Mouse (Mus musculus) hindbrain, embryonic 13.5 days (tissue): ENCODE measurements around the gene Emid1. TPM values are rescaled to one million over a fixed set of nuclear protein-coding genes. Genes with fewer than 3 reads are reported as not detected.
A peak's percentile ranks its signal among the peaks of the same experiment; 100 is the strongest.

ENCODE experiments used
- ATAC-seq: fragments of 200-750 bp; cut with Nextera tagmentation; 2 replicates; pipeline ENCODE4 v1.8.0; 2017; ENCODE audit warnings: moderate TSS enrichment; ENCODE audit not compliant: low FRiP score
- H3K27ac ChIP-seq: fragments of 300-500 bp; sonication (generic); 2 replicates; pipeline ENCODE4 v1.5.1; 2015; ENCODE audit warnings: inconsistent platforms, mild to moderate bottlenecking, moderate library complexity
- H3K27me3 ChIP-seq: fragments of 300-500 bp; sonication (generic); 2 replicates; pipeline ENCODE4 v1.6.1; 2015; ENCODE audit warnings: mild to moderate bottlenecking, inconsistent platforms
- H3K36me3 ChIP-seq: fragments of 300-500 bp; sonication (generic); 2 replicates; pipeline ENCODE4 v1.6.1; 2015; ENCODE audit warnings: mild to moderate bottlenecking, inconsistent platforms
- H3K4me1 ChIP-seq: fragments of 300-500 bp; sonication (generic); replicated peaks from 2 replicates; pipeline ENCODE4 v1.6.1; 2015; ENCODE audit warnings: inconsistent platforms
- H3K4me2 ChIP-seq: fragments of 300-500 bp; sonication (generic); 2 replicates; pipeline ENCODE4 v1.6.1; 2015; ENCODE audit warnings: inconsistent platforms, mild to moderate bottlenecking, moderate library complexity
- H3K4me3 ChIP-seq: fragments of 300-500 bp; sonication (generic); 2 replicates; pipeline ENCODE4 v1.5.1; 2015; ENCODE audit warnings: mild to moderate bottlenecking, inconsistent platforms
- H3K9ac ChIP-seq: fragments of 300-500 bp; sonication (generic); 2 replicates; pipeline ENCODE4 v1.6.1; 2015; ENCODE audit warnings: mild to moderate bottlenecking, inconsistent platforms
- H3K9me3 ChIP-seq: fragments of 300-500 bp; sonication (generic); 2 replicates; pipeline ENCODE4 v1.6.1; 2016; ENCODE audit warnings: inconsistent platforms
- WGBS: fragments of 180-500 bp; shearing (Covaris S2); methylation state at CpG from one replicate; pipeline ENCODE4 v1.1.7; 2015; 5-methylcytosine and 5-hydroxymethylcytosine counted together
- polyA plus RNA-seq: library from polyadenylated mRNA; unstranded; fragments of >200 nt; fragmentation: Nextera tagmentation; extraction: Ambion mirVana; gene quantifications from 2 replicates; pipeline ENCODE4 v1.2.1, GENCODE M21; 2015

Gene Emid1
- polyA plus RNA-seq, 1 experiment from 2014 or later = 15.9 TPM

GRCm38 (mm10) chr11:5058783-5059182 is 93.3 kb downstream of the Emid1 start:
- no peak for ATAC-seq
- 32% methylated on average over 9 of the region's 9 CpGs for WGBS
- Histone ChIP-seq H3K36me3 (peaks cover 7% of the 10 kb centered on the region), H3K27me3 (peaks cover 90% of the 10 kb centered on the region), H3K9ac (no peak overlapping the region), H3K27ac (no peak overlapping the region), H3K4me2 (no peak overlapping the region), H3K4me3 (no peak overlapping the region), H3K9me3 (no peaks in the 10 kb centered on the region), H3K4me1 (peaks cover 62% of the 10 kb centered on the region)

GRCm38 (mm10) chr11:5057856-5058641 is 94.0 kb downstream of the Emid1 start, which contains the start of gene Rasl10a:
Rasl10a (plus strand) TSS chr11:5058128.
- Histone ChIP-seq H3K4me3 (peak within 1 kb of the TSS; percentile 49), H3K9me3 (no peaks in the 10 kb centered on the region), H3K4me2 (peak within 1 kb of the TSS; percentile 79), H3K27ac (no peak within 1 kb of the TSS), H3K36me3 (peaks cover 7% of the 10 kb centered on the region), H3K9ac (peak within 1 kb of the TSS; percentile 74), H3K4me1 (peaks cover 55% of the 10 kb centered on the region), H3K27me3 (peaks cover 83% of the 10 kb centered on the region)
- ATAC-seq = peak; percentile 6; the same call in 1 of the 2 replicates
- WGBS = 2% methylated on average over 75 of the region's 77 CpGs

- peaks cover 7% of the 10 kb centered on the region for H3K36me3 ChIP-seq
- peak overlapping the region; percentile 49 for H3K4me3 ChIP-seq
- 11% methylated on average over 8 of the region's 8 CpGs for WGBS
- no peak overlapping the region for H3K27ac ChIP-seq
- H3K4me1 ChIP-seq = peaks cover 49% of the 10 kb centered on the region
- no peaks in the 10 kb centered on the region for H3K9me3 ChIP-seq
- peak overlapping the region; percentile 74 for H3K9ac ChIP-seq
- no peak for ATAC-seq
- H3K27me3 ChIP-seq = peaks cover 77% of the 10 kb centered on the region
- peak overlapping the region; percentile 79 for H3K4me2 ChIP-seq
Measured at GRCm38 (mm10) chr11:5057541-5057855, 94.6 kb downstream of the Emid1 start.

GRCm38 (mm10) chr11:5057064-5057463 is 95.0 kb downstream of the Emid1 start:
- WGBS = 56% methylated on average over 8 of the region's 8 CpGs
- Histone ChIP-seq H3K27me3 (peaks cover 73% of the 10 kb centered on the region), H3K9ac (no peak overlapping the region), H3K27ac (no peak overlapping the region), H3K4me2 (no peak overlapping the region; the same call in 1 of the 2 replicates), H3K4me3 (no peak overlapping the region), H3K9me3 (no peaks in the 10 kb centered on the region), H3K4me1 (peaks cover 45% of the 10 kb centered on the region), H3K36me3 (peaks cover 7% of the 10 kb centered on the region)
- ATAC-seq = no peak

Other genes with a start within 250 kb of the Emid1 start
- 3.1 and 3.4 TPM in 2 replicates for gene Nefh, start 204.2 kb downstream of the Emid1 start, polyA plus RNA-seq
- 86.8 and 92.2 TPM in 2 replicates for gene Ap1b1, start 165.4 kb downstream of the Emid1 start, polyA plus RNA-seq
- gene Rasl10a, start 94.1 kb downstream of the Emid1 start, polyA plus RNA-seq = 0.84 and 1.2 TPM in 2 replicates
- gene Gas2l1, start 86.9 kb downstream of the Emid1 start, polyA plus RNA-seq = 19.1 and 20.2 TPM in 2 replicates
- 30.9 and 35.6 TPM in 2 replicates for gene Rhbdd3, start 53.3 kb downstream of the Emid1 start, polyA plus RNA-seq
- gene Ewsr1, start 53.0 kb downstream of the Emid1 start, polyA plus RNA-seq = 670 and 686 TPM in 2 replicates
- gene Kremen1, start 109.3 kb upstream of the Emid1 start, polyA plus RNA-seq = 6.5 and 7.5 TPM in 2 replicates